Mouse (Mus musculus) CH12.LX (cell line): ENCODE measurements around the gene Zfp661. TPM values are rescaled to one million over a fixed set of nuclear protein-coding genes. Genes with fewer than 3 reads are reported as not detected.

Experiments
- DNase-seq: peaks from one replicate; pipeline ENCODE4 v3.0.0-alpha.2; 2013; ENCODE audit errors: extremely low read depth
- H3K27ac ChIP-seq: 2 replicates; pipeline ENCODE4 v1.5.1; 2012; ENCODE audit warnings: low read depth, mild to moderate bottlenecking, control low read depth, moderate library complexity; ENCODE audit not compliant: insufficient read depth
- H3K27me3 ChIP-seq: replicated peaks from 2 replicates; pipeline ENCODE3; 2012; ENCODE audit warnings: inconsistent platforms
- H3K36me3 ChIP-seq, 2 experiments: replicated peaks in 1 of 2; 2 replicates each; pipeline versions ENCODE3 to v1.6.1; 2012; ENCODE audit warnings: inconsistent platforms in 1 of 2, low read length in 1 of 2, mild to moderate bottlenecking in 1 of 2, mixed read lengths in 1 of 2, moderate library complexity in 1 of 2; ENCODE audit not compliant: control insufficient read depth in 1 of 2, insufficient read depth in 1 of 2
- H3K4me1 ChIP-seq, 2 experiments: 2 replicates each; pipeline ENCODE4 v1.6.1; 2012; ENCODE audit warnings: inconsistent platforms in 1 of 2, moderate library complexity in 1 of 2; ENCODE audit not compliant: insufficient read depth in 2 of 2, control insufficient read depth in 1 of 2
- H3K4me2 ChIP-seq: 2 replicates; pipeline ENCODE4 v1.6.1; 2012; ENCODE audit warnings: low read depth, mild to moderate bottlenecking, control low read depth; ENCODE audit not compliant: poor library complexity, insufficient read depth, severe bottlenecking
- H3K4me3 ChIP-seq, 3 experiments: fragments of 150-350 bp in 1 of 3; sonication (generic) in 1 of 3; replicated peaks in 1 of 3; 2 replicates each; pipeline versions ENCODE3 to v1.5.1; 2011 to 2012; ENCODE audit warnings: low read depth in 2 of 3, low read length in 2 of 3, mild to moderate bottlenecking in 2 of 3, moderate library complexity in 2 of 3, control low read depth in 1 of 3, improper control_type of control experiment in 1 of 3, inconsistent platforms in 1 of 3, mixed read lengths in 1 of 3; ENCODE audit not compliant: poor library complexity in 1 of 3
- H3K79me2 ChIP-seq: replicated peaks from 2 replicates; pipeline ENCODE4 v1.6.1; 2012; ENCODE audit warnings: mild to moderate bottlenecking, moderate library complexity; ENCODE audit not compliant: control insufficient read depth, poor library complexity, insufficient read depth, severe bottlenecking; ENCODE audit errors: extremely low read depth
- H3K9ac ChIP-seq: 2 replicates; pipeline ENCODE4 v1.6.1; 2012; ENCODE audit warnings: low read depth, mild to moderate bottlenecking, control low read depth, moderate library complexity; ENCODE audit not compliant: insufficient read depth
- H3K9me3 ChIP-seq: replicated peaks from 2 replicates; pipeline ENCODE3; 2012; ENCODE audit warnings: low read length, inconsistent platforms, mixed read lengths
- CHD2 ChIP-seq: IDR thresholded peaks from 2 replicates; pipeline ENCODE4 v1.6.1; 2011; ENCODE audit warnings: low read length, improper control_type of control experiment
- E2F4 ChIP-seq: IDR thresholded peaks from 2 replicates; pipeline ENCODE4 v1.6.1; 2011; ENCODE audit warnings: low read depth, low read length, improper control_type of control experiment; ENCODE audit not compliant: insufficient replicate concordance
- EP300 ChIP-seq: IDR thresholded peaks from 2 replicates; pipeline ENCODE4 v1.6.1; 2011; ENCODE audit warnings: low read length, improper control_type of control experiment
- JUN ChIP-seq: IDR thresholded peaks from 2 replicates; pipeline ENCODE4 v1.6.1; 2011; ENCODE audit warnings: low read depth, mild to moderate bottlenecking, low read length, improper control_type of control experiment, moderate library complexity; ENCODE audit not compliant: insufficient read depth
- JUND ChIP-seq: conservative IDR thresholded peaks from 2 replicates; pipeline ENCODE4 v1.6.1; 2011; ENCODE audit warnings: low read depth, low read length, improper control_type of control experiment
- KAT2A ChIP-seq: IDR thresholded peaks from 2 replicates; pipeline ENCODE4 v1.6.1; 2012; ENCODE audit warnings: low read length, improper control_type of control experiment, inconsistent platforms; ENCODE audit not compliant: insufficient replicate concordance
- MXI1 ChIP-seq: IDR thresholded peaks from 2 replicates; pipeline ENCODE4 v1.6.1; 2011; ENCODE audit warnings: mild to moderate bottlenecking, low read depth, low read length, improper control_type of control experiment
- MYC ChIP-seq: IDR thresholded peaks from 2 replicates; pipeline ENCODE4 v1.6.1; 2011; ENCODE audit warnings: low read depth, mild to moderate bottlenecking, improper control_type of control experiment, low read length
- NRF1 ChIP-seq: IDR thresholded peaks from 2 replicates; pipeline ENCODE4 v1.6.1; 2014; ENCODE audit warnings: low read depth, mild to moderate bottlenecking, inconsistent platforms, low read length, improper control_type of control experiment, moderate library complexity
- RCOR1 ChIP-seq: conservative IDR thresholded peaks from 2 replicates; pipeline ENCODE4 v1.6.1; 2012; ENCODE audit warnings: low read depth, mild to moderate bottlenecking, inconsistent platforms, low read length, improper control_type of control experiment
- SIN3A ChIP-seq: IDR thresholded peaks from 2 replicates; pipeline ENCODE4 v1.6.1; 2012; ENCODE audit warnings: low read length, improper control_type of control experiment, inconsistent platforms
- TCF12 ChIP-seq: IDR thresholded peaks from 2 replicates; pipeline ENCODE4 v1.6.1; 2014; ENCODE audit warnings: low read depth, mild to moderate bottlenecking, inconsistent platforms, low read length, improper control_type of control experiment
- USF1 ChIP-seq: IDR thresholded peaks from 2 replicates; pipeline ENCODE4 v1.6.1; 2014; ENCODE audit warnings: low read depth, mild to moderate bottlenecking, inconsistent platforms, low read length, improper control_type of control experiment
- dilution Hi-C: fragments of 300-500 bp; cut with MboI; formaldehyde crosslinking; loops from 2 replicates; pipeline ENCODE4 v1.14.3; 2020; ENCODE audit warnings: low sequenced_read_pairs; ENCODE audit not compliant: extremely low pct_unique_long_range_greater_than_20kb, extremely low pct_ligation_motif_present
- in situ Hi-C: fragments of 300-500 bp; cut with MboI; formaldehyde crosslinking; loops from 3 replicates; pipeline ENCODE4 v1.14.3; 2019; ENCODE audit warnings: low sequenced_read_pairs, low pct_ligation_motif_present, low pct_unique_long_range_greater_than_20kb, mixed read lengths
- polyA plus RNA-seq: library from polyadenylated mRNA; unstranded; fragments of >175 nt; gene quantifications from 2 replicates; pipeline ENCODE4 v1.2.1, GENCODE M21; 2012; ENCODE audit warnings: low read depth; ENCODE audit not compliant: insufficient read length
- total RNA-seq, 2 experiments: library from RNA; depleted of rRNA; stranded (reverse); fragments of 300-350 nt in 1 of 2; fragments of >200 nt in 1 of 2; gene quantifications; 2 replicates each; pipeline ENCODE4 v1.2.3; 2012 to 2014

Zfp661 gene
- total and polyA plus RNA-seq, 3 experiments: 3.2 to 5.9 (median 4.7) TPM

DNA sequence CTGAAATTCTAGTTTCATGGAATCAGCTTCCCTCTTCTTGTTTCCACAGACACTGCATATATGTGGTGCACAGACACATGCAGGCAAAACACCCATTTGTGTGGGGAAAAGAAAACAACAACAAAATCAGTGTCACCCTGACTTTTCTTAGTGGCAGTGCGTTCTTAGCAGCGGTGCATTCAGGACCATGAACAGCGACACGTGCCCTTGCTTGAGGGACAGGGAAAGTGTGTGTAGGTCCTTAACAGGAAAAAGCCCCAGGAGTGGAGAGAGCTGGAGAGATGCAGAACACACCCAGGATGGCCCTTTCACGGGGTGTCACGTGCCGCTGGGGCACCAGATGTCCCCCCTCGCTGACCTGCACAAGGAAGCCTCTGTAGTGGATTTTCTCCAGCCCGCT, 54.5 kb downstream of the Zfp661 start:
- H3K27ac ChIP-seq: no peak overlapping the region
- H3K4me1 ChIP-seq: no peaks in the 10 kb centered on the region; a peak in 1 of 4 replicates
- no peak overlapping the region for H3K4me2 ChIP-seq
- no peaks in the 10 kb centered on the region for H3K36me3 ChIP-seq
- H3K79me2 ChIP-seq: no peaks in the 10 kb centered on the region
- in situ Hi-C loops: no loop called here
- H3K9ac ChIP-seq: no peak overlapping the region
- DNase-seq: no peak
- peaks cover 96% of the 10 kb centered on the region for H3K27me3 ChIP-seq
- no peaks in the 10 kb centered on the region for H3K9me3 ChIP-seq
- no peak overlapping the region for H3K4me3 ChIP-seq
- TF ChIP-seq MYC (no peak), EP300 (no peak), E2F4 (no peak), SIN3A (no peak), TCF12 (no peak), KAT2A (no peak), RCOR1 (no peak), USF1 (no peak), MXI1 (no peak), NRF1 (no peak), JUND (no peak)
- dilution Hi-C loops: no loop called here

DNA sequence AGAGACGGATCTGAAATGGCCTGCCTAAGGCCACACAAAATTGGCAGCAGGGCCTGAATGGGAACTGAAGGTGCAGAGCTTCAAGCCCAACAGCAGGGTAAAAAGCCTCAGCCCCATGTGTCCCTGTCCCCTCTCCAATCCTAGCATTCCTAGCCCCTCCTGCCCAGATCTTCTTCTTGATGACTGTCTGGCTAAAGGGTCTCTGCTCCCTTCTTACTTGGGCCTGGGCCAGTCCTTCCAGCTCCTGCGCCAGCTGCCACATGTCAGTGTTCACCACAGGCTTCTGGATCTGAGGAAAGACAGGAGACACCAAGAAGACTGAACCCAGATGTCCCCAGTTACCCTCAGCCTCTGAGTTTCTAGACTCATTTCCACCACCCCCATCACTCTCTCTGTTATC, 55.3 kb downstream of the Zfp661 start:
- no peaks in the 10 kb centered on the region for H3K9me3 ChIP-seq
- no peaks in the 10 kb centered on the region; a peak in 1 of 4 replicates for H3K4me1 ChIP-seq
- H3K27ac ChIP-seq: no peak overlapping the region
- no peak overlapping the region for H3K9ac ChIP-seq
- DNase-seq: no peak
- H3K27me3 ChIP-seq: peaks cover 95% of the 10 kb centered on the region
- no peak for TF ChIP-seq JUN
- in situ Hi-C loops: no loop called here
- H3K79me2 ChIP-seq: no peaks in the 10 kb centered on the region
- dilution Hi-C loops: no loop called here
- H3K36me3 ChIP-seq: no peaks in the 10 kb centered on the region
- no peak overlapping the region for H3K4me3 ChIP-seq
- H3K4me2 ChIP-seq: no peak overlapping the region

- H3K27ac ChIP-seq: no peak overlapping the region
- no peaks in the 10 kb centered on the region for H3K36me3 ChIP-seq
- no peak overlapping the region for H3K4me2 ChIP-seq
- TF ChIP-seq CHD2: no peak
- TF ChIP-seq, all 38 proteins: peak for 0
- Histone ChIP-seq H3K27me3 (peaks cover 93% of the 10 kb centered on the region), H3K4me1 (no peaks in the 10 kb centered on the region; a peak in 1 of 4 replicates), H3K4me3 (no peak overlapping the region), H3K9ac (no peak overlapping the region), H3K79me2 (no peaks in the 10 kb centered on the region), H3K9me3 (no peaks in the 10 kb centered on the region)
- DNase-seq: no peak
- in situ Hi-C loops (no loop called here), dilution Hi-C loops (no loop called here)
These were observed 56.5 kb downstream of the Zfp661 start for GRCm38 (mm10) chr2:127530418-127530817.
